Mouse (Mus musculus): ENCODE measurements around the gene Ttc34. TPM values are rescaled to one million over a fixed set of nuclear protein-coding genes. Genes with fewer than 3 reads are reported as not detected.

Gene Ttc34
- polyA plus RNA-seq (2015; fragmentation: Nextera tagmentation; extraction: Ambion mirVana) = 0.03 TPM in 1 of 2 replicates, not detected in the other

DNA sequence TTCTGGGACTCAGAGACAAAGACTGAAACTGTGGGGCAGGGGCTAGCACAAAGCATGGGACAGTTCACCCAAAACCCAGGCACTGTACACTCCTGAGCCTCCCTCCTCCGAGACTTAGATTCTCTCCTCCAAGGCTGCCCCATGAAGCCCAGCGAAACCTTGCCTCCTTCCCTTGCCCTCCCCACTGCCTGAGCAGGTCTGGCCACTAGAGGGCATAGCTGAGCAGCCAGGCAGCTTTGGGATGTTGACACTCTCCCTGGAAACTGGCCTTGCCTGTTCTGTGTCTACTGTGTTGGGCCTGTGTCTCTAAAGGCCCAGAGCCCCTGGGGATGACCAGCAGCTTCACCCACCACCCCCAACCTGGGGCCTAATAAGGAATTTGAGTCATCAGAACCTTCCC is at the start of gene Ttc34:
TSS of gene Ttc34 (plus strand) at position 290 of the 400 bp plus-strand sequence.
- H3K27ac ChIP-seq = no peak within 1 kb of the TSS
- H3K9ac ChIP-seq = no peak within 1 kb of the TSS
- no peaks in the 10 kb centered on the region for H3K27me3 ChIP-seq
- no peaks in the 10 kb centered on the region for H3K9me3 ChIP-seq (replicated peaks)
- WGBS (ENCODE audit: insufficient replicate concordance) = 41% methylated on average over 2 of the region's 2 CpGs
- no peaks in the 10 kb centered on the region for H3K4me1 ChIP-seq (replicated peaks)
- DNase-seq (peak; percentile 31), ATAC-seq (ENCODE audit: low read depth) (0 out of 2 replicates have a peak, but pooled peaks have one; percentile 26)
- H3K4me3 ChIP-seq (replicated peaks) = no peak within 1 kb of the TSS
- no peak within 1 kb of the TSS for H3K4me2 ChIP-seq
- H3K36me3 ChIP-seq = no peaks in the 10 kb centered on the region

GRCm38 (mm10) chr4:154787960-154788702 is 49.1 kb upstream of the Ttc34 start:
- Histone ChIP-seq H3K27me3 (0 out of 2 replicates have a peak, but pooled peaks cover 4% of the 10 kb centered on the region), H3K36me3 (no peaks in the 10 kb centered on the region), H3K27ac (no peak overlapping the region), H3K4me3 (replicated peaks) (no peak overlapping the region), H3K4me1 (replicated peaks) (no peaks in the 10 kb centered on the region), H3K9me3 (replicated peaks) (no peaks in the 10 kb centered on the region), H3K9ac (no peak overlapping the region), H3K4me2 (no peak overlapping the region)
- DNase-seq = no peak
- WGBS (ENCODE audit: insufficient replicate concordance) = 58% methylated on average over 13 of the region's 13 CpGs
- ATAC-seq (ENCODE audit: low read depth) = no peak

GRCm38 (mm10) chr4:154791894-154792293 is 45.4 kb upstream of the Ttc34 start:
- H3K4me3 ChIP-seq (replicated peaks) = no peak overlapping the region
- no peaks in the 10 kb centered on the region for H3K36me3 ChIP-seq
- no peak overlapping the region for H3K27ac ChIP-seq
- H3K4me1 ChIP-seq (replicated peaks) = no peaks in the 10 kb centered on the region
- H3K4me2 ChIP-seq = no peak overlapping the region
- H3K9me3 ChIP-seq (replicated peaks) = no peaks in the 10 kb centered on the region
- 74% methylated on average over 7 of the region's 7 CpGs for WGBS (ENCODE audit: insufficient replicate concordance)
- ATAC-seq (ENCODE audit: low read depth) = no peak
- no peak overlapping the region for H3K9ac ChIP-seq
- no peak for DNase-seq
- 0 out of 2 replicates have a peak, but pooled peaks cover 2% of the 10 kb centered on the region for H3K27me3 ChIP-seq

DNA sequence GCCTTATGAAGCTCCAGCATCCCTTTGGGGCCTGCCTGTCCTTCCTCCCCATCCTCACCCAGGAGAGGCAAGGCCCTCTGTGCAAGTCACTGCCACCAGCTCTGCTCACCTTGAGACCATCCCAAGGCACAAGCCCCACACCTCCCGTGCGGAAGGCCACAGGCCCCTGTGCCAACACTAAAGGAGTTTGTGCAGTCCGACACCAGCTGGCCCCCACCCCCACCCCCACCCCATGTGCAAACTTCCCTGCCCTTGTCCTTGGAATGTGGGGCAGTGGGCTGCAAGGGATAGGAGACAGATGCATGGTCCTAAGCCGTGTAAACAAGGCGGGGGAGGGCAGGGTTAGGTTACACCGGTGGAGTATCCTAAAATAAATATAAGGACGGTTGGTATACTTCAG is 43.8 kb upstream of the Ttc34 start:
- Histone ChIP-seq H3K4me3 (replicated peaks) (no peak overlapping the region), H3K9ac (no peak overlapping the region), H3K27me3 (no peaks in the 10 kb centered on the region), H3K4me2 (no peak overlapping the region), H3K36me3 (no peaks in the 10 kb centered on the region), H3K27ac (no peak overlapping the region), H3K9me3 (replicated peaks) (no peaks in the 10 kb centered on the region), H3K4me1 (replicated peaks) (no peaks in the 10 kb centered on the region)
- DNase-seq (no peak), ATAC-seq (ENCODE audit: low read depth) (no peak)
- 70% methylated on average over 7 of the region's 7 CpGs for WGBS (ENCODE audit: insufficient replicate concordance)

GRCm38 (mm10) chr4:154797834-154798233 is 39.4 kb upstream of the Ttc34 start:
- Histone ChIP-seq H3K27me3 (peaks cover 29% of the 10 kb centered on the region), H3K27ac (no peak overlapping the region), H3K4me1 (replicated peaks) (no peaks in the 10 kb centered on the region), H3K36me3 (no peaks in the 10 kb centered on the region), H3K9me3 (replicated peaks) (no peaks in the 10 kb centered on the region), H3K9ac (no peak overlapping the region), H3K4me3 (replicated peaks) (no peak overlapping the region), H3K4me2 (no peak overlapping the region)
- ATAC-seq (ENCODE audit: low read depth) (no peak), DNase-seq (no peak)
- 1% methylated on average over 4 of the region's 4 CpGs for WGBS (ENCODE audit: insufficient replicate concordance)

DNA sequence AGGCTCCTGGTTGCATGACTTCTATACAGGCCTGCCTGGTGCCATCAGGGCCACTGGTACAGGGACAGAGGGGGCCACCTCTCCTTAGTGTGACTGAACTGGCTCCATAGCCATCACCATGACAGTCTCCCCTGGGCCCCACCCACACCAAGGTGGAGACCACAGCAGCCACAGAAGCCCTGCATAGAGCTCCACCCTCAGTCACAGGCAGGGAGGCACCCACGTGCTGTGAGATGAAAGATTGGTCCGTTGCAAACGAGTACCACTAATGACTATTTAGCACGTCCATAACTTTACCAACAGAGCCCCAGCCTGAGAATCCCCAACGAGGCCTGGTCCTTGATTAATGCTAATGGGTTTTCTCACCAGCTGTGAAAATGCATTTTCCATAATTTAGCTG is 36.7 kb upstream of the Ttc34 start:
- Histone ChIP-seq H3K4me2 (no peak overlapping the region), H3K27me3 (peaks cover 33% of the 10 kb centered on the region), H3K9me3 (replicated peaks) (no peaks in the 10 kb centered on the region), H3K36me3 (no peaks in the 10 kb centered on the region), H3K9ac (no peak overlapping the region), H3K27ac (no peak overlapping the region), H3K4me1 (replicated peaks) (no peaks in the 10 kb centered on the region), H3K4me3 (replicated peaks) (no peak overlapping the region)
- ATAC-seq (ENCODE audit: low read depth) (no peak), DNase-seq (no peak)
- 47% methylated on average over 5 of the region's 5 CpGs for WGBS (ENCODE audit: insufficient replicate concordance)

DNA sequence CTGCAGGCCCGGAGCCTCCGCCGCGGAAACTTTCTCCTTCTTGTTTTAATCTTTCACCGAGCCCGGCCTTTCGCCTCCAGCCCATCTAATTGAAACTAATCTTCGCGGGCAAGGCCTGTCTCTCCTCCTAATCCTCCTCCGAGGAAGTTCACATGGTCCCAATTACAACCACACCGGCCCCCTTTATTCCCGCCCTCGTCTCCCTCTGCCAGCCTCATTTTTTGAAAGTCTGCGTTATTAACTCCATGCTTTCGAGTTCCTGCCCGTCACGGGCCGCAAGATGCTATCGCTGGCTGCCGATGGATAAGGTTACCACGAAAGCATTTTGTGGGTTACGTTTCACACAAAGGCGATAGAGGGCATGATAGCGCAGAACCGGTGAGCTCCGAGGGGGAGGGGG is 35.0 kb upstream of the Ttc34 start:
- Histone ChIP-seq H3K27me3 (peaks cover 37% of the 10 kb centered on the region), H3K9ac (no peak overlapping the region), H3K4me1 (replicated peaks) (no peaks in the 10 kb centered on the region), H3K4me2 (0 out of 2 replicates have a peak overlapping the region, but pooled peaks have one; percentile 12), H3K36me3 (no peaks in the 10 kb centered on the region), H3K27ac (no peak overlapping the region), H3K9me3 (replicated peaks) (no peaks in the 10 kb centered on the region), H3K4me3 (replicated peaks) (no peak overlapping the region)
- 9% methylated on average over 26 of the region's 26 CpGs for WGBS (ENCODE audit: insufficient replicate concordance)
- no peak for DNase-seq
- ATAC-seq (ENCODE audit: low read depth) = no peak

GRCm38 (mm10) chr4:154825662-154826061 is 11.6 kb upstream of the Ttc34 start:
- DNase-seq = no peak
- H3K27me3 ChIP-seq = peaks cover 13% of the 10 kb centered on the region; the same call in 1 of the 2 replicates
- no peaks in the 10 kb centered on the region for H3K4me1 ChIP-seq (replicated peaks)
- WGBS (ENCODE audit: insufficient replicate concordance) = 31% methylated on average over 6 of the region's 6 CpGs
- H3K36me3 ChIP-seq = no peaks in the 10 kb centered on the region
- no peak for ATAC-seq (ENCODE audit: low read depth)
- no peak overlapping the region for H3K9ac ChIP-seq
- H3K4me2 ChIP-seq = no peak overlapping the region
- H3K9me3 ChIP-seq (replicated peaks) = no peaks in the 10 kb centered on the region
- no peak overlapping the region for H3K4me3 ChIP-seq (replicated peaks)
- H3K27ac ChIP-seq = no peak overlapping the region

GRCm38 (mm10) chr4:154826224-154826623 is 11.0 kb upstream of the Ttc34 start:
- H3K4me2 ChIP-seq = no peak overlapping the region
- H3K4me3 ChIP-seq (replicated peaks) = no peak overlapping the region
- H3K27ac ChIP-seq = no peak overlapping the region
- H3K27me3 ChIP-seq = peaks cover 13% of the 10 kb centered on the region; the same call in 1 of the 2 replicates
- no peak for ATAC-seq (ENCODE audit: low read depth)
- H3K9me3 ChIP-seq (replicated peaks) = no peaks in the 10 kb centered on the region
- no peak overlapping the region for H3K9ac ChIP-seq
- no peaks in the 10 kb centered on the region for H3K36me3 ChIP-seq
- 36% methylated on average over 7 of the region's 7 CpGs for WGBS (ENCODE audit: insufficient replicate concordance)
- DNase-seq = no peak
- H3K4me1 ChIP-seq (replicated peaks) = no peaks in the 10 kb centered on the region

DNA sequence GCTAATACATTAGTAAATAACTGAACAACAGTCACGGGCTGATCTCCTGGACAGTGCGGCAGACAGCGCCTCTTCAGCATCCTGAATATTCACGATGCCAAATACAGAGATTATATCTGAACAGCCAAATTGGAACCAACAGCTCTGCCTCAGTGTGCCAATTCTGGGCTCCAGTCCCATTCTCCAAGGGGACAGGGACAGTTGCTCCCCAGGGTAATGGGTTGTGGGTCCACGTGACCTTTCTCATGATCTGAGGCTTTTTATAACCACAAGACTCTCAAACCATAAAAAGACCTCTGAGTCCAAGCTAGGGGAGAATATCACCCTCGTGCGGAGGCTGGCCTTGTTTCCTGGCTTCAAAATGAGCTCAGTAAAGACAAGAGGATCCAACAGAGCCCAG is 10.1 kb upstream of the Ttc34 start:
- no peak overlapping the region for H3K4me2 ChIP-seq
- H3K36me3 ChIP-seq = no peaks in the 10 kb centered on the region
- H3K4me1 ChIP-seq (replicated peaks) = no peaks in the 10 kb centered on the region
- H3K4me3 ChIP-seq (replicated peaks) = no peak overlapping the region
- no peak for ATAC-seq (ENCODE audit: low read depth)
- H3K27me3 ChIP-seq = peaks cover 13% of the 10 kb centered on the region; the same call in 1 of the 2 replicates
- no peaks in the 10 kb centered on the region for H3K9me3 ChIP-seq (replicated peaks)
- no peak overlapping the region for H3K27ac ChIP-seq
- no peak for DNase-seq
- 63% methylated on average over 7 of the region's 7 CpGs for WGBS (ENCODE audit: insufficient replicate concordance)
- no peak overlapping the region for H3K9ac ChIP-seq

DNA sequence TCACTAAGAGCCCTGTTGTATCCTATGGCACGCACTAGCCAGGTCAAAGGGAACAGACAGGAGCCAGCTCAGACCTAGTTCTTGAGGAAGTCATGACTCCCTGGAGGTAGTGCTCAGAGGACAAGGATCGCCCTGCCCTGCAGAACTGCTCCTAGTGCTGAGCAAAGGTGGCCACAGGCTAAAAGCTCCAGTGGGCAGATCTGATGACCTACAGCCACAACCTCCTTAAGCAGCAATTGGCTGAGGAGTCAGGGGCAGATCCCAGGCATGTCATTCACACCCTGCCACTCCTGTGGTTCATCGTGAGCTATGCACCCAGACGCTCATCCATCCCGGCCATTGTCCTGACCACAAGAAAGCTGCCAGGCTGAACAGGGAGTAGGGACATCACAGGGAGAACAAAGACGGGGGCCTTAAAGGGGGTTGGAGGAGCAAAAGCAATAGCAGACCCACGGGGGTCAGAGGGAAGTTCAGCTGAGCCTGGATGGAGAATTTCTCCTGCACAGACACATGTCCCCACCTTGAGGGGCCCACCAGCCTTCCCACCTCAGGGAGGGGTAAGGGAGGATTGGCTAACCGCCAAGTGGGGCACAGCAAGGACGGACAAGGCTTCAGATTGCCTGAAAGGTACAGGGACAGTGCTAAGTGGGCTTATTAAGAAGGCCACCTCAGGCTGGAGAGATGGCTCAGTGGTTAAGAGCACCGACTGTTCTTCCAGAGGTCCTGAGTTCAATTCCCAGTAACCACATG is 9.2 kb upstream of the Ttc34 start:
- Histone ChIP-seq H3K9me3 (replicated peaks) (no peaks in the 10 kb centered on the region), H3K4me2 (no peak overlapping the region), H3K9ac (no peak overlapping the region), H3K27me3 (peaks cover 13% of the 10 kb centered on the region; the same call in 1 of the 2 replicates), H3K4me3 (replicated peaks) (no peak overlapping the region), H3K27ac (no peak overlapping the region), H3K4me1 (replicated peaks) (no peaks in the 10 kb centered on the region), H3K36me3 (no peaks in the 10 kb centered on the region)
- no peak for ATAC-seq (ENCODE audit: low read depth)
- DNase-seq = no peak
- 45% methylated on average over 10 of the region's 10 CpGs for WGBS (ENCODE audit: insufficient replicate concordance)
